Mouse (Mus musculus) hindbrain, embryonic 11.5 days (tissue): ENCODE data around the gene Gm15737. TPM values are rescaled to one million over a fixed set of nuclear protein-coding genes. Genes with fewer than 3 reads are reported as not detected.

Experiments used
- ATAC-seq: fragments of 200-750 bp; cut with Nextera tagmentation; 2 replicates; pipeline ENCODE4 v1.8.0; 2017; ENCODE audit warnings: mild to moderate bottlenecking, moderate TSS enrichment, moderate library complexity; ENCODE audit not compliant: low FRiP score
- DNase-seq: peaks from one replicate; pipeline ENCODE4 v3.0.0-alpha.2; 2015; ENCODE audit warnings: low spot score
- H3K27ac ChIP-seq: fragments of 300-500 bp; sonication (generic); 2 replicates; pipeline ENCODE4 v1.5.1; 2014; ENCODE audit warnings: mild to moderate bottlenecking, low read depth, low read length
- H3K27me3 ChIP-seq: fragments of 300-500 bp; sonication (generic); 2 replicates; pipeline ENCODE4 v1.6.1; 2014; ENCODE audit warnings: mild to moderate bottlenecking, low read length, moderate library complexity, mixed read lengths; ENCODE audit not compliant: control insufficient read depth, insufficient read depth
- H3K36me3 ChIP-seq: fragments of 300-500 bp; sonication (generic); 2 replicates; pipeline ENCODE4 v1.6.1; 2014; ENCODE audit warnings: mild to moderate bottlenecking, low read length, moderate library complexity, mixed read lengths; ENCODE audit not compliant: control insufficient read depth, insufficient read depth
- H3K4me1 ChIP-seq: fragments of 300-500 bp; sonication (generic); replicated peaks from 2 replicates; pipeline ENCODE4 v1.6.1; 2014; ENCODE audit warnings: low read length, mixed read lengths; ENCODE audit not compliant: control insufficient read depth, insufficient read depth
- H3K4me2 ChIP-seq: fragments of 300-500 bp; sonication (generic); replicated peaks from 2 replicates; pipeline ENCODE4 v1.6.1; 2014; ENCODE audit warnings: mild to moderate bottlenecking, low read depth, low read length
- H3K4me3 ChIP-seq: fragments of 300-500 bp; sonication (generic); 2 replicates; pipeline ENCODE4 v1.5.1; 2014; ENCODE audit warnings: low read depth, low read length
- H3K9ac ChIP-seq: fragments of 300-500 bp; sonication (generic); 2 replicates; pipeline ENCODE4 v1.6.1; 2014; ENCODE audit warnings: low read depth, low read length
- H3K9me3 ChIP-seq: fragments of 300-500 bp; sonication (generic); 2 replicates; pipeline ENCODE4 v1.6.1; 2016; ENCODE audit warnings: low read length; ENCODE audit not compliant: control insufficient read depth
- WGBS: fragments of 180-500 bp; shearing (Covaris S2); extraction: QIAGEN DNeasy Blood & Tissue Kit; methylation state at CpG from one replicate; pipeline ENCODE4 v1.1.7; 2014; 5-methylcytosine and 5-hydroxymethylcytosine counted together
- polyA plus RNA-seq: library from polyadenylated mRNA; unstranded; fragments of >200 nt; fragmentation: Nextera tagmentation; extraction: Ambion mirVana; gene quantifications from 2 replicates; pipeline ENCODE4 v1.2.1, GENCODE M21; 2014

The Gm15737 gene
- polyA plus RNA-seq, 1 experiment from 2014 or later, result not detected

- DNase-seq (no peak), ATAC-seq (no peak)
- Histone ChIP-seq H3K9ac (no peak overlapping the region), H3K4me1 (no peaks in the 10 kb centered on the region), H3K36me3 (no peaks in the 10 kb centered on the region), H3K4me3 (no peak overlapping the region), H3K4me2 (no peak overlapping the region), H3K27ac (no peak overlapping the region), H3K27me3 (no peaks in the 10 kb centered on the region), H3K9me3 (no peaks in the 10 kb centered on the region)
- WGBS, result 94% methylated on average over 2 of the region's 2 CpGs
These were observed 25.7 kb upstream of the Gm15737 start for GRCm38 (mm10) chr6:92843474-92843873.

- no peak overlapping the region for H3K4me3 ChIP-seq
- DNase-seq (no peak), ATAC-seq (no peak)
- no peak overlapping the region for H3K27ac ChIP-seq
- H3K4me2 ChIP-seq, result no peak overlapping the region
- no peaks in the 10 kb centered on the region for H3K36me3 ChIP-seq
- H3K4me1 ChIP-seq, result no peaks in the 10 kb centered on the region
- WGBS, result 89% methylated on average over 8 of the region's 8 CpGs
- H3K27me3 ChIP-seq, result no peaks in the 10 kb centered on the region
- no peak overlapping the region for H3K9ac ChIP-seq
- no peaks in the 10 kb centered on the region for H3K9me3 ChIP-seq
These were observed 23.3 kb upstream of the Gm15737 start for GRCm38 (mm10) chr6:92845898-92846297.

- Histone ChIP-seq H3K27ac (no peak overlapping the region), H3K4me1 (no peaks in the 10 kb centered on the region), H3K36me3 (no peaks in the 10 kb centered on the region), H3K4me2 (no peak overlapping the region), H3K9me3 (no peaks in the 10 kb centered on the region), H3K27me3 (no peaks in the 10 kb centered on the region), H3K9ac (no peak overlapping the region), H3K4me3 (no peak overlapping the region)
- WGBS, result 69% methylated on average over 4 of the region's 4 CpGs
- ATAC-seq (no peak), DNase-seq (no peak)
These were observed 22.5 kb upstream of the Gm15737 start for GRCm38 (mm10) chr6:92846614-92847013.

GRCm38 (mm10) chr6:92849208-92849607 is 19.9 kb upstream of the Gm15737 start:
- Histone ChIP-seq H3K4me3 (no peak overlapping the region), H3K27ac (no peak overlapping the region), H3K9me3 (no peaks in the 10 kb centered on the region), H3K4me1 (no peaks in the 10 kb centered on the region), H3K4me2 (no peak overlapping the region), H3K9ac (no peak overlapping the region), H3K36me3 (no peaks in the 10 kb centered on the region), H3K27me3 (no peaks in the 10 kb centered on the region)
- ATAC-seq (no peak), DNase-seq (no peak)
- 95% methylated on average over 9 of the region's 9 CpGs for WGBS

GRCm38 (mm10) chr6:92850250-92850649 is 18.9 kb upstream of the Gm15737 start:
- Histone ChIP-seq H3K9me3 (no peaks in the 10 kb centered on the region), H3K4me3 (no peak overlapping the region), H3K27ac (no peak overlapping the region), H3K27me3 (no peaks in the 10 kb centered on the region), H3K36me3 (no peaks in the 10 kb centered on the region), H3K9ac (no peak overlapping the region), H3K4me2 (no peak overlapping the region), H3K4me1 (no peaks in the 10 kb centered on the region)
- DNase-seq, result peak; percentile 16
- ATAC-seq, result no peak
- WGBS, result 53% methylated on average over 5 of the region's 5 CpGs

GRCm38 (mm10) chr6:92854873-92855272 is 14.3 kb upstream of the Gm15737 start:
- Histone ChIP-seq H3K4me3 (no peak overlapping the region), H3K27me3 (no peaks in the 10 kb centered on the region), H3K4me1 (no peaks in the 10 kb centered on the region), H3K36me3 (no peaks in the 10 kb centered on the region), H3K9ac (no peak overlapping the region), H3K4me2 (no peak overlapping the region), H3K27ac (no peak overlapping the region), H3K9me3 (no peaks in the 10 kb centered on the region)
- ATAC-seq, result no peak
- no peak for DNase-seq
- 85% methylated on average over 4 of the region's 4 CpGs for WGBS

- Histone ChIP-seq H3K36me3 (no peaks in the 10 kb centered on the region), H3K4me1 (no peaks in the 10 kb centered on the region), H3K9ac (no peak overlapping the region), H3K9me3 (no peaks in the 10 kb centered on the region), H3K4me3 (no peak overlapping the region), H3K27ac (no peak overlapping the region), H3K4me2 (no peak overlapping the region), H3K27me3 (no peaks in the 10 kb centered on the region)
- ATAC-seq (no peak), DNase-seq (no peak)
- WGBS, result 90% methylated on average over 13 of the region's 13 CpGs
These were observed 11.4 kb upstream of the Gm15737 start for GRCm38 (mm10) chr6:92857761-92858160.

- H3K4me1 ChIP-seq, result no peaks in the 10 kb centered on the region
- H3K4me2 ChIP-seq, result no peak overlapping the region
- no peak overlapping the region for H3K4me3 ChIP-seq
- no peaks in the 10 kb centered on the region for H3K9me3 ChIP-seq
- H3K27me3 ChIP-seq, result no peaks in the 10 kb centered on the region
- no peak overlapping the region for H3K9ac ChIP-seq
- no peak overlapping the region for H3K27ac ChIP-seq
- 80% methylated on average over 12 of the region's 12 CpGs for WGBS
- no peak for ATAC-seq
- H3K36me3 ChIP-seq, result no peaks in the 10 kb centered on the region
- DNase-seq, result no peak
These were observed 10.2 kb upstream of the Gm15737 start for GRCm38 (mm10) chr6:92858721-92859510.

- Histone ChIP-seq H3K4me3 (no peak overlapping the region), H3K4me1 (no peaks in the 10 kb centered on the region), H3K4me2 (no peak overlapping the region), H3K9me3 (no peaks in the 10 kb centered on the region), H3K27ac (no peak overlapping the region), H3K27me3 (no peaks in the 10 kb centered on the region), H3K36me3 (no peaks in the 10 kb centered on the region), H3K9ac (no peak overlapping the region)
- DNase-seq (no peak), ATAC-seq (no peak)
- WGBS, result 69% methylated on average over 5 of the region's 5 CpGs
These were observed 8.8 kb upstream of the Gm15737 start for GRCm38 (mm10) chr6:92860285-92860912.
